Mouse (Mus musculus) cerebellum, postnatal 4 days (tissue): ENCODE data around the gene Phf23.
"Not testable (repeated sequence)": the region's sequence is repeated elsewhere in the genome, so short reads cannot be mapped to it uniquely, and the experiment has no call there.

ENCODE experiments used
- DNase-seq, 2 experiments: peaks; one replicate each; pipeline ENCODE4 v3.0.0; 2022; ENCODE audit warnings: low spot score in 2 of 2, mixed read lengths in 1 of 2

Gene Phf23

GRCm38 (mm10) chr11:69995391-69995960 lies at the start of gene Phf23:
Gene Phf23, plus strand, starts transcription at chr11:69995777.
- peak; percentile 88 to 95 for DNase-seq

- no peak for DNase-seq
Measured at GRCm38 (mm10) chr11:69945997-69946891, 49.3 kb upstream of the Phf23 start.

GRCm38 (mm10) chr11:69947337-69948065 lies 48.1 kb upstream of the Phf23 start:
- DNase-seq: no peak

GRCm38 (mm10) chr11:69948066-69948762 lies 47.4 kb upstream of the Phf23 start, which contains the start of gene Slc2a4:
Gene Slc2a4, minus strand, starts transcription at chr11:69948188.
- peak; percentile 66 to 92 for DNase-seq

- peak; percentile 72 to 87 for DNase-seq
Measured at GRCm38 (mm10) chr11:69948763-69949150, 46.8 kb upstream of the Phf23 start.

- DNase-seq: no peak
Measured at GRCm38 (mm10) chr11:69950807-69951459, 44.6 kb upstream of the Phf23 start.

GRCm38 (mm10) chr11:69952274-69952673 lies 43.3 kb upstream of the Phf23 start:
- no peak for DNase-seq

GRCm38 (mm10) chr11:69953267-69953915 lies 42.2 kb upstream of the Phf23 start:
- DNase-seq: no peak

GRCm38 (mm10) chr11:69955618-69956017 lies 40.0 kb upstream of the Phf23 start:
- DNase-seq: not testable (repeated sequence)

GRCm38 (mm10) chr11:69956218-69956617 lies 39.4 kb upstream of the Phf23 start:
- no peak for DNase-seq

GRCm38 (mm10) chr11:69960616-69961015 lies 35.0 kb upstream of the Phf23 start:
- DNase-seq: no peak

GRCm38 (mm10) chr11:69961841-69962240 lies 33.7 kb upstream of the Phf23 start:
- DNase-seq: no peak

- DNase-seq: no peak
Measured at GRCm38 (mm10) chr11:69964650-69965270, 30.8 kb upstream of the Phf23 start, which contains the start of gene Cldn7. Gene Cldn7, plus strand, starts transcription at chr11:69964779.

GRCm38 (mm10) chr11:69965271-69966005 lies 30.1 kb upstream of the Phf23 start:
- DNase-seq: no peak

GRCm38 (mm10) chr11:69966006-69966859 lies 29.3 kb upstream of the Phf23 start:
- DNase-seq: no peak

- no peak for DNase-seq
Measured at GRCm38 (mm10) chr11:69966860-69967517, 28.6 kb upstream of the Phf23 start.

GRCm38 (mm10) chr11:69968793-69969192 lies 26.8 kb upstream of the Phf23 start:
- DNase-seq: no peak

- no peak for DNase-seq
Measured at GRCm38 (mm10) chr11:69970222-69970621, 25.4 kb upstream of the Phf23 start.
